Mouse (Mus musculus): ENCODE measurements around the gene Tns2.
"Not testable (repeated sequence)": the region's sequence is repeated elsewhere in the genome, so short reads cannot be mapped to it uniquely, and the experiment has no call there.

Gene Tns2

GRCm38 (mm10) chr15:102100161-102100981, at the start of gene Tns2:
Gene Tns2 (plus strand): TSS chr15:102100413.
- DNase-seq (ENCODE audit: low spot score in 2 of 2), result peak in 1 of 2 experiments; percentile 56

- peak; percentile 31 to 44 for DNase-seq (ENCODE audit: low spot score in 2 of 2)
Observed at GRCm38 (mm10) chr15:102051920-102052683, 48.1 kb upstream of the Tns2 start.

GRCm38 (mm10) chr15:102056495-102057174, 43.6 kb upstream of the Tns2 start:
- DNase-seq (ENCODE audit: low spot score in 2 of 2), result no peak

- peak; percentile 78 to 85 for DNase-seq (ENCODE audit: low spot score in 2 of 2)
Observed at GRCm38 (mm10) chr15:102065661-102066325, 34.4 kb upstream of the Tns2 start.

GRCm38 (mm10) chr15:102070476-102071467, 29.4 kb upstream of the Tns2 start:
- DNase-seq (ENCODE audit: low spot score in 2 of 2), result no peak

GRCm38 (mm10) chr15:102072963-102073558, 27.2 kb upstream of the Tns2 start:
- DNase-seq (ENCODE audit: low spot score in 2 of 2), result no peak

- DNase-seq (ENCODE audit: low spot score in 2 of 2), result peak; percentile 97 to 98
Observed at GRCm38 (mm10) chr15:102073559-102074069, 26.6 kb upstream of the Tns2 start, which contains the start of gene Eif4b. Gene Eif4b (plus strand): TSS chr15:102073773.

GRCm38 (mm10) chr15:102074070-102074731, 26.0 kb upstream of the Tns2 start:
- peak; percentile 32 to 61 for DNase-seq (ENCODE audit: low spot score in 2 of 2)

- no peak for DNase-seq (ENCODE audit: low spot score in 2 of 2)
Observed at GRCm38 (mm10) chr15:102074876-102075585, 25.2 kb upstream of the Tns2 start.

GRCm38 (mm10) chr15:102077111-102077677, 23.0 kb upstream of the Tns2 start:
- DNase-seq (ENCODE audit: low spot score in 2 of 2), result no peak

- no peak for DNase-seq (ENCODE audit: low spot score in 2 of 2)
Observed at GRCm38 (mm10) chr15:102079221-102079620, 21.0 kb upstream of the Tns2 start.

GRCm38 (mm10) chr15:102079924-102080323, 20.3 kb upstream of the Tns2 start:
- DNase-seq (ENCODE audit: low spot score in 2 of 2), result not testable (repeated sequence)

GRCm38 (mm10) chr15:102080429-102080828, 19.8 kb upstream of the Tns2 start:
- no peak for DNase-seq (ENCODE audit: low spot score in 2 of 2)

GRCm38 (mm10) chr15:102082148-102082547, 18.1 kb upstream of the Tns2 start:
- no peak for DNase-seq (ENCODE audit: low spot score in 2 of 2)

GRCm38 (mm10) chr15:102083028-102083427, 17.2 kb upstream of the Tns2 start:
- no peak for DNase-seq (ENCODE audit: low spot score in 2 of 2)

- DNase-seq (ENCODE audit: low spot score in 2 of 2), result no peak
Observed at GRCm38 (mm10) chr15:102089914-102090585, 10.2 kb upstream of the Tns2 start.

GRCm38 (mm10) chr15:102091063-102091679, 9.0 kb upstream of the Tns2 start:
- no peak for DNase-seq (ENCODE audit: low spot score in 2 of 2)
